Mouse (Mus musculus) heart, postnatal 14 days (tissue): ENCODE measurements at regions not wholly inside any gene's neighbourhood (a gene's known extent, or its start where the extent isn't known, plus 50 kb on each side); places are given as distances from the start of the nearest gene placed in this dataset.
A peak's percentile ranks its signal among the peaks of the same experiment; 100 is the strongest.

Experiments used
- DNase-seq, 2 experiments: peaks; one replicate each; pipeline ENCODE4 v3.0.0; 2021 to 2022
- intact Hi-C: fragments of 180-260 bp; cut with DNase I; formaldehyde crosslinking; loops from one replicate; pipeline ENCODE4 v1.15.1; 2025

DNA sequence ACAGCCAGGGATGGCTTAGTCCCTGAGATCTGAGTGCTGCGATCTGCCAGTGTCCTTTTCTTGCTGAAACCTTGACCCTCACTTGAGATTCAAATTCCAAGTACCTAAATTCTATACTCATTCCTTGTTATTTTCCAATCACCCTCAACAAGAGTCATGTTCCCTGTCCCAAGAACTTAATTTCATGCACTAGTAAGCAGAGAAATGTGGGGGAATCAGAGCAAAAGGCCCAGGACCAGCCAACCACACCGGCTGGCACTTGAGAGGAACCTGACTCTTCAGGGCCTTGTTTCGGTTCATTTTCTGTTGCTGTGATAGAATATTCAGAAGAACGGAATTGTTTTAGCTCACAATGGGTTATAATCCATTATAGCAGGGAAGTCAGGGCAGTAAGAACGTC is 583.7 kb upstream of the Adam5 start:
- intact Hi-C loops, result no loop called here
- no peak for DNase-seq

- DNase-seq, result no peak
- intact Hi-C loops, result loop anchor here (5.0 kb wide), 1 partner anchor 105 kb away; no protein-coding TSS in a partner anchor
Measured at GRCm38 (mm10) chr8:25392766-25393166, 568.6 kb upstream of the Adam5 start.

GRCm38 (mm10) chr8:25389947-25390346 is 565.8 kb upstream of the Adam5 start:
- no peak for DNase-seq
- intact Hi-C loops, result loop anchor here (5.0 kb wide), 1 partner anchor 107 kb away; no protein-coding TSS in a partner anchor

- peak; percentile 34 to 38 for DNase-seq
- intact Hi-C loops, result no loop called here
Measured at GRCm38 (mm10) chr8:25389371-25389855, 565.2 kb upstream of the Adam5 start.

GRCm38 (mm10) chr8:25388811-25389210 is 564.6 kb upstream of the Adam5 start:
- DNase-seq, result no peak
- intact Hi-C loops, result no loop called here

- intact Hi-C loops, result no loop called here
Measured at GRCm38 (mm10) chr8:25385186-25385585, 561.0 kb upstream of the Adam5 start.

DNA sequence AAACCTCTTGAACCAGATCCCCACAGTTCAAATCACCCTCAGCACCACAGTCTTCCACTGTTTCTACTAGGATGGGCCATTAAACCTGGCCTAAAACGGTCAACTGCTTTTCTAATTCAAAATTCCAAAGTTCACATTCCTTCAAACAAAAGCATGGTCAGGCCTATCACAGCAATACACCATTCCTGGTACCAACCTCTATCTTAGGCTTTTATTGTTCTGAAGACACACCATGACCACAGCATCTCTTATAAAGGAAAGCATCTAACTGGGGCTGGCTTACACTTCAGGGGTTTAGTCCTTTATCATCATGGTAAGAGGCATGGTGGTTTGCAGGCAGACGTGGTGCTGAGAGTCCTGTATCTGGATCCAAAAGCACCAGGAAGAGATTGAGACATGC is 560.4 kb upstream of the Adam5 start:
- intact Hi-C loops, result no loop called here

More at GRCm38 (mm10) chr8:25385186-25385585, 561.0 kb upstream of the Adam5 start:
- DNase-seq, result no peak

GRCm38 (mm10) chr8:25373276-25373675 is 549.1 kb upstream of the Adam5 start:
- no peak for DNase-seq
- intact Hi-C loops, result no loop called here

More for the DNA sequence above, 560.4 kb upstream of the Adam5 start:
- DNase-seq, result no peak

GRCm38 (mm10) chr8:25370947-25371346 is 546.8 kb upstream of the Adam5 start:
- no peak for DNase-seq
- intact Hi-C loops, result no loop called here

DNA sequence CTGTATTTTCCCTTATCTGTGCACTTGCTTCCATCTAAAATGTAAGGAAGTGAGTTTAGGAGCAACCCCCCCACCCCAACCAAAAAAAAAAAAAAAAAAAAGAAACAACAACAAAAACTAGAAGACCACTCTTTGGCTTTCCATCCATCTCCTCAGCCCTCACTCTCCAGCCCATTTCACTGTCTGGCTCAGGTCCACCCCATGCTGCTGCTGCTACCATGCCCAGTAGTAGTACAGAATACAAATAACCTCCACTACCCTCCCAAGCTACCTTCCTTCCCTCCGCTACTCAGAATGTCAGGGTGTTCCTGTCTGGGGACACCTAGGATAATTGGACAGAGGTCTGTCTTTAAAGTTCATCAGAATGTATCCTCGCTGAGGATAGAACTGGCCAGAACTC is 545.2 kb upstream of the Adam5 start:
- no peak for DNase-seq
- intact Hi-C loops, result no loop called here

GRCm38 (mm10) chr8:25368561-25369091 is 544.5 kb upstream of the Adam5 start:
- peak; percentile 31 to 33 for DNase-seq
- intact Hi-C loops, result no loop called here

DNA sequence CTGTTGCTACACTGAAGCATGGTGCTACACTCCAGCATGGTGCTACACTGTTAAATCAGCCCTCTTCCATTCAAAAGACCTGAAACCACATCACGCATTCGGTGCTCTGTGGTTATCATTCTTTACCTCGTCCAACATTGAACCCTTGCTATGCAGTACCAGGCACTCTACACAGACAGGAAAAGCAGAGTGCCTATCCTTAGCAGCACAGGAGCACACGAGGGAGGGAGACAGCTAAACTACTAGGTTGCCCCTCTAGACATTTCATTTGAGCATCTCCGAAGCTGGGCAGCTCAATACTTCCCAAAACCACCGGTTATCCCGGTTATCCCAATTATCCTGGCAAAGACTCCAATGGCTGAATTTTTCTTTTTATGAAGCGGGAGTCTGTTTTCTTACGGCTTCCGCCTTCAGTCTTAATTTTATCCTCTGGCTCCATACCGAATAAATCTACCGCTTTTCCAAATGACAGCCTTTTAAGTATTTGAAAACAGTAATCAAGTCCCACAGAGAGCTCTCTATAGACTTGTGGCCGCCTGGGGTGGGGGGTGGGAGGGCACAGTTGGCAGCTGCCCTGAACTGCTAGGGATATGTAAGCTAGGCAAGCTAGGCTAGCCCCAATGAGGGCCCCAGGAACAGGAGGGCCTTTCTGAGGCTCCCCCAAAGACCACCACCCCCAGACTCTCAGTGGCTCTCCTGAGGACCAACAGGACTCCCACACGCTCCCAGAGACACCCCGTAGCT is 543.8 kb upstream of the Adam5 start:
- intact Hi-C loops, result no loop called here
- DNase-seq, result no peak

- intact Hi-C loops, result no loop called here
- DNase-seq, result peak in 1 of 2 experiments; percentile 16
Measured at GRCm38 (mm10) chr8:25366181-25366580, 542.0 kb upstream of the Adam5 start.

DNA sequence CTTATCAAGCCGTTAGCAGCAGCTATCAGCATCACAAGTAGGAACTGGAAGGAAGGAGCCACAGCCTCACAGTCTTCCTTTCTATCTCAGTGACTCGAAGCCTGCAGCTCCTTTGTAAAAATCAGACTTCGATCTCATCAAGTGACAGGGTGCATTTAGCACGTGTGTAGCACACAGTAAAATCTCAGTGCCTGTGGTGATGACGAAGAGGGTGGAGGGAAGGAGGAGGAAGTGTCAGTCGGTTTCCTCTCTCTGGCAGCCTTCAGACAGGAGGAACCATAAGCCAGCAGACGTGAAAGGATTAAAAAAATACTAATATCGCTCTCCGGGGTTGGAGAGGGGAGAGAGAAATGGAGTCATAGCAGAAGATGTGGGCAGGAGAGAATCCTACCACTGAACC is 538.5 kb upstream of the Adam5 start:
- DNase-seq, result no peak
- intact Hi-C loops, result no loop called here

DNA sequence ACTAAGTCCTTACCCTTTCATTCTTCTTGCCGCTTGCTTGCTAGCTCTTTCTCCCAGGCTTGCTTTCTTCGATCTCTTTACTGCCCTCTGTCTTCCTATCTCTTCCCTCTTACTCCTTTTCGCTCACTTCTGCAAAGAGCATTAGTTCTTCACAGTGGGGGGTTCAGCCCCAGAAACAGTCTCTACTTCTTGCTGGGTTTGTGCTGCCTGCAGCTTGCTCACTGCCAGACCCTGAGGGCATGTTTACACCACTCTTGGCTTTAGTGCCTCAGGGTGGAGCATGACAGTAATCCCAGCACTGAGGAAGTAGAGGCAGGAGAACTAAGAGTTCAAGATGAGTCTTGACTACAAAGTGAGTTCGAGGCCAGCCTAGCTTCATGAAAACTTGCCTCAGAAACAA is 538.0 kb upstream of the Adam5 start:
- intact Hi-C loops, result no loop called here
- no peak for DNase-seq

- intact Hi-C loops, result no loop called here
Measured at GRCm38 (mm10) chr8:25361420-25361819, 537.3 kb upstream of the Adam5 start.

DNA sequence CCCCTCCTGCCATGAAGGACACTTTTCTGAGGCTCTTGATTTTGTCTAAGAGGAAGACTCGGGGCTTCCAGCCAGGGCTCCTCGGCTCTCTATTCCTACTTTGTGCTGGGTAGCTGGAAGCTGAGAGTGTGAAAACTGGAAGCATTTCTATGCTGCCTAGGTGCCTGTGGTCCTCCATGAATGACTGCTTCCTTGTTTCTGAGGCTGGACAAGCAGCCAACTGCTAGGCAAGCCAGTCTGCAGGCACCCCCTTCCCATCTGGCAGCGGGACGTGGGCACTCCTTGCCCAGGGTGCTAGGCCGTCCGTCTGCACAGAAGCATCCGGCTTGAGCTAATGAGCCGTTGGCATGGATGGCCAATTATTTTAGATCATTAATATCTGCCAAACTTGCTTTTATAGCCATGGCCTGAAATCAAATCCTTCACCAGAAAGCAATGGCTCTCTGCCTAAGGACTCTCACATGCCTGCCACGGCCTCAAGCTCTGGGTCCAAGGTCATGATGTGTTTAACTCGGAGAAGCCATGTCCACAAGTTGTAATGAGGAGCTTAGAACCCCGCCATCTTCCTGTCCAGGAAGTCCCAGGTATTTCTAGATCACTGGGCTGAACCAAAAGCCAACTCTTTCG is 534.5 kb upstream of the Adam5 start:
- DNase-seq, result no peak
- intact Hi-C loops, result no loop called here

More at GRCm38 (mm10) chr8:25361420-25361819, 537.3 kb upstream of the Adam5 start:
- DNase-seq, result no peak

DNA sequence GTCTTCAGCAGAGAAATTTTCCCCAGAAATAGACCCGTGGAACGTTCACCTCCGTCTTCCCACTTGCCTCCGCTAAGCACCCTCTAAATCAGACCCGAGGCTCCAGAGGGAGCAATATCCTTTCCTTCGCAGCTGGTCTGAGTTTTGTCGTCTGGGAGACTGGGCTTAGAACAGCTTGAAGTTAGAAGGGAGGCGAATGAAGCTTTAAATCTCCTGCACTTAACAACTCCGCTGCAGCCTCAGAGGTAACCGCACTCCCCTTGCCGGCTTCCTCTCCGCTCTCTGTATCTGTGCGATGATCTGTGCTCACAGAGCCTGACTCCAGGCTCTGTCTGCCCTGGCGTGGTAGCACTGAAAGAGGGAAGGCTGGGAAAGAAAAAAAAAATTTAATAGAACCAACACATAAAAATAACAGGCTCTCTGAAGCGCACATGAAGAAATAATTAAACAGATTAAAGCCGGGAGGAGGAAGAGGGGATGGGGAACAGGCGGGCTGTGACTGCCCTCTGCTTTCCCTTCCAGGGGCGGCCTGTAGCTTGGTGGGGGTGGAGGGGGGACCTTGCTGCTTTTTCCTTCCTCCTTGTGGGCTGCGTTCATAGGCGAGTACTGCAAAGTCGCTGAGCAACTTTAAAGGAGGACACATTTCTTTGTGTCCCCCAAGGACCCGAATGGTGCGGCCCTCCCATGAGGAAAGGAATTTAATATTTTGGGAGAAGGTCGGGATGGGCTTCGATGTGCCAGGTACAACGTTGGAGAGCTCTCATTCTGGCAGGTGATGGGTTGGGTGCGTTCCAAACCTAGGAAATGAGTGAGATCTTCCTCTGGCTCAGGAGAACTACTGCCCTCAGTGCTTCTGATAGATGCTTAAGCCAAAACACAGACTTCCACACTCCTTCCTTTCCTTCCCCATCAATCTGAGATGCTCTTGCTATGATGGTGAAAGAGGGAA is 529.9 kb upstream of the Adam5 start:
- DNase-seq, result peak in 1 of 2 experiments; percentile 7
- intact Hi-C loops, result no loop called here

DNA sequence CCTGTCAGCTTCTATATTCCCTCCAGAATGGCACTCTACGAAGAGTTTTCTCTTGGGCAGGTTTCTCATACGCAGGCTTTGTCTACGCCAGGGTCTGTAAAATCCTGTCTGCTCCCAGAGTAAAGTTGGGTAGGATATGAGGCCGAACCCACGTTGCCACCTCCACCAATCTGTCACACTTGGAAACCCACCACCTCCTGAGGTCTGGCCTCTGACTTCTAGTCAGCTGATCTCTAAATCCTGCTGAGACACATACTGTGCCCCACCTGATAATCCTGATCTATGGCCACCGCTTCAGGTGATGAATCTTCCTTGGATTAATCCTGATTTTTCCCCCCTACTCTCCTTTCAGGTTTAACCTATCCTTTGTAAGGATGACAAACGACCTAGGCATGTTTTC is 529.2 kb upstream of the Adam5 start:
- no peak for DNase-seq
- intact Hi-C loops, result no loop called here

- no peak for DNase-seq
- intact Hi-C loops, result no loop called here
Measured at GRCm38 (mm10) chr8:25348003-25348683, 524.0 kb upstream of the Adam5 start.
